Mouse (Mus musculus) liver, postnatal 0 days (tissue): ENCODE measurements at regions not wholly inside any gene's neighbourhood (a gene's known extent, or its start where the extent isn't known, plus 50 kb on each side); places are given as distances from the start of the nearest gene placed in this dataset.

Source experiments
- ATAC-seq: fragments of 200-750 bp; cut with Nextera tagmentation; 2 replicates; pipeline ENCODE4 v1.8.0; 2017; ENCODE audit warnings: mild to moderate bottlenecking, moderate library complexity
- DNase-seq: peaks from one replicate; pipeline ENCODE4 v3.0.0-alpha.2; 2016
- H3K27ac ChIP-seq: fragments of 300-500 bp; sonication (generic); 2 replicates; pipeline ENCODE4 v1.5.1; 2014; ENCODE audit warnings: antibody characterized with exemption, moderate library complexity, mild to moderate bottlenecking, low read depth
- H3K27me3 ChIP-seq: fragments of 300-500 bp; sonication (generic); 2 replicates; pipeline ENCODE4 v1.6.1; 2014; ENCODE audit warnings: low read length, control low read depth, mixed read lengths; ENCODE audit not compliant: insufficient read depth
- H3K36me3 ChIP-seq: fragments of 300-500 bp; sonication (generic); replicated peaks from 2 replicates; pipeline ENCODE4 v1.6.1; 2014; ENCODE audit warnings: mild to moderate bottlenecking, control low read depth, low read length, moderate library complexity, mixed read lengths; ENCODE audit not compliant: insufficient read depth
- H3K4me1 ChIP-seq: fragments of 300-500 bp; sonication (generic); 2 replicates; pipeline ENCODE4 v1.6.1; 2014; ENCODE audit warnings: antibody characterized with exemption, mild to moderate bottlenecking, control low read depth; ENCODE audit not compliant: insufficient read depth
- H3K4me2 ChIP-seq: fragments of 300-500 bp; sonication (generic); 2 replicates; pipeline ENCODE4 v1.6.1; 2014; ENCODE audit warnings: low read depth, mild to moderate bottlenecking, low read length, moderate library complexity, mixed read lengths
- H3K4me3 ChIP-seq: fragments of 300-500 bp; sonication (generic); 2 replicates; pipeline ENCODE4 v1.5.1; 2014; ENCODE audit warnings: low read depth, low read length
- H3K9ac ChIP-seq: fragments of 300-500 bp; sonication (generic); replicated peaks from 2 replicates; pipeline ENCODE4 v1.6.1; 2014; ENCODE audit warnings: mild to moderate bottlenecking, moderate library complexity
- H3K9me3 ChIP-seq: fragments of 300-500 bp; sonication (generic); 2 replicates; pipeline ENCODE4 v1.6.1; 2016; ENCODE audit warnings: mild to moderate bottlenecking, control low read depth, low read length, mixed read lengths
- CTCF ChIP-seq: sonication (generic); IDR thresholded peaks from 2 replicates; pipeline ENCODE4 v1.5.1; 2016; ENCODE audit warnings: antibody characterized with exemption, low read depth
- EP300 ChIP-seq: IDR thresholded peaks from 2 replicates; pipeline ENCODE4 v1.6.1; 2016; ENCODE audit warnings: antibody characterized with exemption, low read depth, mild to moderate bottlenecking
- WGBS: fragments of 180-500 bp; shearing (Covaris S2); extraction: QIAGEN DNeasy Blood & Tissue Kit; methylation state at CpG from one replicate; pipeline ENCODE4 v1.1.7; 2014; ENCODE audit not compliant: insufficient replicate concordance; 5-methylcytosine and 5-hydroxymethylcytosine counted together

- H3K4me3 ChIP-seq, result no peak overlapping the region
- ATAC-seq, result no peak
- H3K4me2 ChIP-seq, result no peak overlapping the region
- H3K27me3 ChIP-seq, result no peaks in the 10 kb centered on the region
- no peak overlapping the region for H3K27ac ChIP-seq
- TF ChIP-seq CTCF (no peak), EP300 (no peak)
- 78% methylated on average over 2 of the region's 2 CpGs for WGBS
- H3K9ac ChIP-seq, result no peak overlapping the region
- no peak for DNase-seq
- no peaks in the 10 kb centered on the region for H3K4me1 ChIP-seq
- H3K36me3 ChIP-seq, result no peaks in the 10 kb centered on the region
- no peaks in the 10 kb centered on the region for H3K9me3 ChIP-seq
Observed at GRCm38 (mm10) chr3:57944698-57945097, 96.8 kb upstream of the Pfn2 start.

GRCm38 (mm10) chr3:57945765-57946164 lies 97.9 kb upstream of the Pfn2 start:
- DNase-seq (no peak), ATAC-seq (no peak)
- WGBS, result 75% methylated on average over 5 of the region's 5 CpGs
- no peak overlapping the region for H3K4me2 ChIP-seq
- no peaks in the 10 kb centered on the region for H3K9me3 ChIP-seq
- no peaks in the 10 kb centered on the region for H3K27me3 ChIP-seq
- H3K9ac ChIP-seq, result no peak overlapping the region
- no peaks in the 10 kb centered on the region for H3K4me1 ChIP-seq
- H3K4me3 ChIP-seq, result no peak overlapping the region
- TF ChIP-seq CTCF (no peak), EP300 (no peak)
- no peaks in the 10 kb centered on the region for H3K36me3 ChIP-seq
- H3K27ac ChIP-seq, result no peak overlapping the region

GRCm38 (mm10) chr3:57947331-57947730 lies 99.5 kb upstream of the Pfn2 start:
- ATAC-seq, result no peak
- Histone ChIP-seq H3K4me2 (no peak overlapping the region), H3K27ac (no peak overlapping the region), H3K9ac (no peak overlapping the region), H3K9me3 (no peaks in the 10 kb centered on the region), H3K27me3 (no peaks in the 10 kb centered on the region), H3K4me3 (no peak overlapping the region), H3K4me1 (no peaks in the 10 kb centered on the region), H3K36me3 (no peaks in the 10 kb centered on the region)
- DNase-seq, result no peak
- TF ChIP-seq EP300, result no peak
- TF ChIP-seq CTCF, result no peak
- 81% methylated on average over 2 of the region's 2 CpGs for WGBS

GRCm38 (mm10) chr3:57948720-57949119 lies 100.8 kb upstream of the Pfn2 start:
- 84% methylated on average over 1 of the region's 1 CpGs for WGBS
- ATAC-seq, result no peak
- Histone ChIP-seq H3K36me3 (no peaks in the 10 kb centered on the region), H3K4me2 (no peak overlapping the region), H3K9ac (no peak overlapping the region), H3K27me3 (no peaks in the 10 kb centered on the region), H3K4me3 (no peak overlapping the region), H3K9me3 (no peaks in the 10 kb centered on the region), H3K27ac (no peak overlapping the region), H3K4me1 (no peaks in the 10 kb centered on the region)
- no peak for TF ChIP-seq EP300
- no peak for TF ChIP-seq CTCF
- DNase-seq, result no peak

GRCm38 (mm10) chr3:57950431-57951331 lies 102.8 kb upstream of the Pfn2 start:
- Histone ChIP-seq H3K4me2 (no peak overlapping the region), H3K4me3 (no peak overlapping the region), H3K4me1 (no peaks in the 10 kb centered on the region), H3K36me3 (no peaks in the 10 kb centered on the region), H3K27ac (no peak overlapping the region), H3K9me3 (no peaks in the 10 kb centered on the region), H3K9ac (no peak overlapping the region), H3K27me3 (no peaks in the 10 kb centered on the region)
- no peak for TF ChIP-seq CTCF
- no peak for TF ChIP-seq EP300
- no peak for ATAC-seq
- no peak for DNase-seq
- WGBS, result 67% methylated on average over 7 of the region's 7 CpGs

- Histone ChIP-seq H3K27me3 (no peaks in the 10 kb centered on the region), H3K4me3 (no peak overlapping the region), H3K4me2 (no peak overlapping the region), H3K4me1 (no peaks in the 10 kb centered on the region), H3K9me3 (no peaks in the 10 kb centered on the region), H3K36me3 (no peaks in the 10 kb centered on the region), H3K27ac (no peak overlapping the region), H3K9ac (no peak overlapping the region)
- WGBS, result 58% methylated on average over 5 of the region's 5 CpGs
- TF ChIP-seq CTCF (no peak), EP300 (no peak)
- DNase-seq (no peak), ATAC-seq (no peak)
Observed at GRCm38 (mm10) chr3:57951438-57951837, 103.6 kb upstream of the Pfn2 start.

- TF ChIP-seq CTCF (no peak), EP300 (no peak)
- H3K4me3 ChIP-seq, result no peak overlapping the region
- ATAC-seq (no peak), DNase-seq (no peak)
- no peak overlapping the region for H3K4me2 ChIP-seq
- H3K9me3 ChIP-seq, result no peaks in the 10 kb centered on the region
- 77% methylated on average over 4 of the region's 4 CpGs for WGBS
- no peaks in the 10 kb centered on the region for H3K36me3 ChIP-seq
- no peaks in the 10 kb centered on the region for H3K27me3 ChIP-seq
- no peak overlapping the region for H3K27ac ChIP-seq
- H3K4me1 ChIP-seq, result no peaks in the 10 kb centered on the region
- H3K9ac ChIP-seq, result no peak overlapping the region
Observed at GRCm38 (mm10) chr3:57957352-57957751, 109.5 kb upstream of the Pfn2 start.
